Mouse (Mus musculus): ENCODE measurements at regions not wholly inside any gene's neighbourhood (a gene's known extent, or its start where the extent isn't known, plus 50 kb on each side); places are given as distances from the start of the nearest gene placed in this dataset.
A peak's percentile ranks its signal among the peaks of the same experiment; 100 is the strongest.
"Not testable (repeated sequence)": the region's sequence is repeated elsewhere in the genome, so short reads cannot be mapped to it uniquely, and the experiment has no call there.

DNA sequence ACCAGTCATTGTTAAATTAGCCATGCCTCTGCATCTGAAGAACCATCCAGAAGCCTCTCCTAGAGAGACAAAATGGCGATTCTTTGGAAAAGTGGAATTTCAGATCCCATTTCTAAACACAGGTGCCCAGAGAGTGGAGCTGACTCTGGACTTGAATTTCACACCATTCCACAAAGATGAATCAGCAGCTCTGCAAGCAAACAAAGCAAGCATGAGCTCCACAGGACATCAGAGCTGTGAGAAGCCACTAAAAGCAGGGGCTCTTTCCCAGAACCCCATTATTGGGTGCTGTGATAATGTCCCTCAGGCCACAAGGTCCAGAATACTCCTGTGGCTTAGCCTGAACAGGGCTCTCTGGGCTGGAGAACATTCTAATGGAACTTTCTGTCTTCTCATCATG is 119.4 kb upstream of the Tenm4 start:
- no peaks in the 10 kb centered on the region for H3K27me3 ChIP-seq (ENCODE audit: insufficient read depth, low read length)
- 97% methylated on average over 1 of the region's 1 CpGs for WGBS
- no peak overlapping the region for H3K4me3 ChIP-seq (ENCODE audit: low read depth, low read length)
- H3K4me1 ChIP-seq (ENCODE audit: insufficient read depth, low read length), result no peaks in the 10 kb centered on the region
- no peak overlapping the region for H3K27ac ChIP-seq (ENCODE audit: low read depth, low read length)
- H3K9ac ChIP-seq (replicated peaks; ENCODE audit: low read length, poor library complexity, severe bottlenecking), result no peak overlapping the region
- H3K4me2 ChIP-seq (ENCODE audit: low read depth, low read length, poor library complexity, severe bottlenecking), result no peak overlapping the region
- no peaks in the 10 kb centered on the region for H3K36me3 ChIP-seq (ENCODE audit: insufficient read depth, low read length)
- DNase-seq (ENCODE audit: low spot score) (no peak), ATAC-seq (ENCODE audit: low FRiP score) (no peak)
- no peak for TF ChIP-seq CTCF (IDR thresholded peaks at IDR 0.05)
- H3K9me3 ChIP-seq (ENCODE audit: low read length), result peaks cover 8% of the 10 kb centered on the region; the same call in 1 of the 2 replicates

DNA sequence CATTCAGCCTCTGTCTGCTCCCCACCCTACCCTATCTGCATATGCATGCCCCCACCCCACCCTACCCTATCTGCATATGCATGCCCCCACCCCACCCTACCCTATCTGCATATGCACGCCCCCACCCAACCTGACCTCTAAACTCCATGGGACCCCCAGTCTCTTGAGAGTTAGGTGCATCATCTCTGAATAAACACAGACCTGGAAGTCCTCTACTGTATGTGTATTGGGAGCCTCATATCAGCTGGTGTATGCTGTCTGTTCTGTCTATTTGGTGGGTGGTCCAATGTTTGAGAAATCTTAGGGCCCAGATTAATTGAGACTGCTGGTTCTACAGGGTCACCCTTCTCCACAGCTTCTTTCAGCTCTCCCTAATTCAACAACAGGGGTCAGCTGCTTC is 109.4 kb upstream of the Tenm4 start:
- H3K4me2 ChIP-seq (ENCODE audit: low read depth, low read length, poor library complexity, severe bottlenecking); H3K36me3 ChIP-seq (ENCODE audit: insufficient read depth, low read length); H3K9ac ChIP-seq (replicated peaks; ENCODE audit: low read length, poor library complexity, severe bottlenecking); H3K9me3 ChIP-seq (ENCODE audit: low read length); H3K4me1 ChIP-seq (ENCODE audit: insufficient read depth, low read length); H3K4me3 ChIP-seq (ENCODE audit: low read depth, low read length); H3K27ac ChIP-seq (ENCODE audit: low read depth, low read length); H3K27me3 ChIP-seq (ENCODE audit: insufficient read depth, low read length); ATAC-seq (ENCODE audit: low FRiP score); DNase-seq (ENCODE audit: low spot score): not testable (repeated sequence)
- 43% methylated on average over 1 of the region's 1 CpGs for WGBS

DNA sequence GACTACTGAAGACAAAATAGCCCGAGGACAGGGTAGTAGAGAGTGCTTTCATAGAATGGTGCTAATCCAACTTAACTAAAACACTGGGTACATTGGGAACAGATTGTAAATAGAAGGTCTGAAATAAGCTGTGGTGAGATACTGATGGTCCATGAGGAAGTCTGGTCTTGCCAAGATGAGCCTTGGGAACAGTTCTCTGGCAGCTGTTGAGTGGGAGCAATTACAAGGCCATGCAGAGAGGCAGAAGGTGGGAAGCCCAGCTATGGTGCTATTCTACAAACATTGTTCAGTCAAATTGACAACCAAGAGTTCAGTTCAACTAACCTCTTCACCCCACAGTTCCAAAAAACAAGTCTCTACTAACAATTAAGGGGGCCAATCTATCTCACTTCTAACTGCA is 92.5 kb upstream of the Tenm4 start:
- Histone ChIP-seq H3K4me2 (ENCODE audit: low read depth, low read length, poor library complexity, severe bottlenecking) (no peak overlapping the region), H3K4me3 (ENCODE audit: low read depth, low read length) (no peak overlapping the region), H3K27me3 (ENCODE audit: insufficient read depth, low read length) (no peaks in the 10 kb centered on the region), H3K9ac (replicated peaks; ENCODE audit: low read length, poor library complexity, severe bottlenecking) (no peak overlapping the region), H3K4me1 (ENCODE audit: insufficient read depth, low read length) (no peaks in the 10 kb centered on the region), H3K9me3 (ENCODE audit: low read length) (no peaks in the 10 kb centered on the region), H3K27ac (ENCODE audit: low read depth, low read length) (no peak overlapping the region), H3K36me3 (ENCODE audit: insufficient read depth, low read length) (no peaks in the 10 kb centered on the region)
- DNase-seq (ENCODE audit: low spot score) (no peak), ATAC-seq (ENCODE audit: low FRiP score) (no peak)
- WGBS, result 100% methylated on average over 1 of the region's 1 CpGs
- TF ChIP-seq CTCF (IDR thresholded peaks at IDR 0.05), result no peak

DNA sequence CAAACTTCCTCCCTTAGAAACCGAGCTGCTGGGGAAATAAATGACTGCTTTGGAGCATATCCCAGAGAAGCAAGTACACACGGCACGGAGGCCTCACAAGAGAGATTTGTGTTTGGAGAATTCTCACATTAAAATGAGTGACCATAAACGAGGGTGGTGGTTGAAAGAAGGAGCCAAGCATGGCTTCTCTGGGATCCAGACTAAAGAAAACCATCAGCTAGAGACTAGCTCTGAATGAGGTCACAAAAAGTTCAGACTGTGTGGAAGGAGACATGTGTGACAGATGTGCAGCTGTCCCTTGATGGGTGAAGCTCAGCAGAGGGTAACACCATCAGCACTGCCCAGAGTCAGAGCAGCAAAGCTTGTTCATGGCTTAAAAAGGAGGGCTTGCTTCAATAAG is 89.4 kb upstream of the Tenm4 start:
- H3K9me3 ChIP-seq (ENCODE audit: low read length), result no peaks in the 10 kb centered on the region
- no peak for TF ChIP-seq CTCF (IDR thresholded peaks at IDR 0.05)
- ATAC-seq (ENCODE audit: low FRiP score) (no peak), DNase-seq (ENCODE audit: low spot score) (no peak)
- no peak overlapping the region for H3K4me2 ChIP-seq (ENCODE audit: low read depth, low read length, poor library complexity, severe bottlenecking)
- H3K36me3 ChIP-seq (ENCODE audit: insufficient read depth, low read length), result no peaks in the 10 kb centered on the region
- 66% methylated on average over 4 of the region's 4 CpGs for WGBS
- H3K9ac ChIP-seq (replicated peaks; ENCODE audit: low read length, poor library complexity, severe bottlenecking), result no peak overlapping the region
- no peak overlapping the region for H3K4me3 ChIP-seq (ENCODE audit: low read depth, low read length)
- H3K4me1 ChIP-seq (ENCODE audit: insufficient read depth, low read length), result no peaks in the 10 kb centered on the region
- H3K27ac ChIP-seq (ENCODE audit: low read depth, low read length), result no peak overlapping the region
- H3K27me3 ChIP-seq (ENCODE audit: insufficient read depth, low read length), result no peaks in the 10 kb centered on the region

DNA sequence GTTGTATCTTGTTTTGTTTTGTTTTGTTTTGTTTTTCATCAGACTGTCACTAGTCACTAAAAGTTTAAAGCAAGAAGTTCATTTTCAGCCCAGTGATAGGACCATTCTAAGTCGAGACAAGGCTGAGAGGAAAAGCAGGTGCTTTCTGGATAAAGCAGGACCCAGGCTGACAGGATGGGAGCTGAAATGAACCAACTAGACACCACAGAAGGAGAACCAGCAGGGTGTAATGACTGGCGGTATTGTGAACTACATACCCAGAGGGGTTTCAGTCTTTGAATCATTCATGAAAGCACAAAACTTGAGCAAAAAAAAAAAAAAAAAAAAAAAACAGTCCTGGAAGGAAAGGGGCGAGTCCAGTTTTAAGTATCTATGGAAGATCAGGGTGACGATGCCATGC is 75.9 kb upstream of the Tenm4 start:
- no peak overlapping the region for H3K4me2 ChIP-seq (ENCODE audit: low read depth, low read length, poor library complexity, severe bottlenecking)
- no peak overlapping the region for H3K9ac ChIP-seq (replicated peaks; ENCODE audit: low read length, poor library complexity, severe bottlenecking)
- WGBS, result 66% methylated on average over 4 of the region's 4 CpGs
- peak; percentile 20 for DNase-seq (ENCODE audit: low spot score)
- H3K4me3 ChIP-seq (ENCODE audit: low read depth, low read length), result no peak overlapping the region
- no peaks in the 10 kb centered on the region for H3K27me3 ChIP-seq (ENCODE audit: insufficient read depth, low read length)
- TF ChIP-seq CTCF (IDR thresholded peaks at IDR 0.05), result no peak
- H3K27ac ChIP-seq (ENCODE audit: low read depth, low read length), result no peak overlapping the region
- H3K9me3 ChIP-seq (ENCODE audit: low read length), result no peaks in the 10 kb centered on the region
- no peaks in the 10 kb centered on the region for H3K4me1 ChIP-seq (ENCODE audit: insufficient read depth, low read length)
- H3K36me3 ChIP-seq (ENCODE audit: insufficient read depth, low read length), result no peaks in the 10 kb centered on the region
- ATAC-seq (ENCODE audit: low FRiP score), result no peak

DNA sequence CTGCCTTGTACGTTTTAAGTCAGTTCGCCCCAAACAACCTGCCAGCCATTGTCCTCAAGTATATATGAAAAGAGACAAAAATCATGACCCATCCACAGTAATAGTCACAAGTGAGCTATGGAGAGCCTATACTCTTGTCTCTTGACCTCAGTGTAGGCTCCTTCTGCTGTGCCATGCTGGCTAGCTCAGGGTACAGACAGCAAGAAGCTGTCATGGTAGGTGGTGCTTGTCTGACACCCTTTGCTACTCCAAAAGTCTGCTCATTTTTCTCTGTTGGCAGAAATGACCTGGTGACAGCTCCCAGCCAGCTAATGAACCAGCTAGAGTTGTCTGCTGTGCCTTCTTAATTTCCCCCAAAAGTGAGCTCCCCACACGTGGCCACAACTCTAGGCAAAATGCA is 75.3 kb upstream of the Tenm4 start:
- Histone ChIP-seq H3K9me3 (ENCODE audit: low read length) (no peaks in the 10 kb centered on the region), H3K27me3 (ENCODE audit: insufficient read depth, low read length) (no peaks in the 10 kb centered on the region), H3K9ac (replicated peaks; ENCODE audit: low read length, poor library complexity, severe bottlenecking) (no peak overlapping the region), H3K4me2 (ENCODE audit: low read depth, low read length, poor library complexity, severe bottlenecking) (no peak overlapping the region), H3K4me1 (ENCODE audit: insufficient read depth, low read length) (no peaks in the 10 kb centered on the region), H3K27ac (ENCODE audit: low read depth, low read length) (no peak overlapping the region), H3K4me3 (ENCODE audit: low read depth, low read length) (no peak overlapping the region), H3K36me3 (ENCODE audit: insufficient read depth, low read length) (no peaks in the 10 kb centered on the region)
- 84% methylated on average over 3 of the region's 3 CpGs for WGBS
- TF ChIP-seq CTCF (IDR thresholded peaks at IDR 0.05), result no peak
- ATAC-seq (ENCODE audit: low FRiP score), result no peak
- DNase-seq (ENCODE audit: low spot score), result no peak
